Mouse (Mus musculus) olfactory bulb, adult 2 months (tissue): ENCODE data around the gene Abr. TPM values are rescaled to one million over a fixed set of nuclear protein-coding genes. Genes with fewer than 3 reads are reported as not detected.

Source experiments
- H3K27ac ChIP-seq: fragments of 200-500 bp; 2 replicates; pipeline ENCODE4 v1.5.1; 2012; ENCODE audit warnings: low read depth, low read length; ENCODE audit not compliant: insufficient read depth
- H3K4me1 ChIP-seq: fragments of 200-500 bp; 2 replicates; pipeline ENCODE4 v1.6.1; 2012; ENCODE audit warnings: low read length; ENCODE audit not compliant: control insufficient read depth, insufficient read depth
- H3K4me3 ChIP-seq: fragments of 200-500 bp; 2 replicates; pipeline ENCODE4 v1.5.1; 2012; ENCODE audit warnings: mild to moderate bottlenecking, low read depth, low read length, moderate library complexity; ENCODE audit not compliant: insufficient read depth
- CTCF ChIP-seq: fragments of 200-500 bp; IDR thresholded peaks from 2 replicates; pipeline ENCODE4 v1.5.1; 2012; ENCODE audit warnings: low read depth, mild to moderate bottlenecking, low read length, moderate library complexity; ENCODE audit not compliant: insufficient read depth
- POLR2A ChIP-seq: fragments of 200-500 bp; IDR thresholded peaks from 2 replicates; pipeline ENCODE4 v1.6.1; 2012; ENCODE audit warnings: mild to moderate bottlenecking, low read depth, low read length, moderate library complexity; ENCODE audit not compliant: insufficient read depth
- WGBS: fragments of 180-500 bp; shearing (Covaris S2); methylation state at CpG from one replicate; pipeline ENCODE4 v1.1.7; 2018; 5-methylcytosine and 5-hydroxymethylcytosine counted together
- polyA plus RNA-seq: library from polyadenylated mRNA; stranded (reverse); fragments of >200 nt; gene quantifications from 2 replicates; pipeline ENCODE4 v1.2.4, GENCODE M21; 2012; ENCODE audit warnings: low replicate concordance; ENCODE audit not compliant: missing spikeins, insufficient read depth, insufficient read length

Gene Abr
- polyA plus RNA-seq, 1 experiment = 244 TPM

GRCm38 (mm10) chr11:76427781-76428180, 194.3 kb downstream of the Abr start:
- Histone ChIP-seq H3K4me3 (no peak overlapping the region), H3K4me1 (peaks cover 52% of the 10 kb centered on the region), H3K27ac (peak overlapping the region; percentile 33; the same call in 1 of the 2 replicates)
- 19% methylated on average over 3 of the region's 3 CpGs for WGBS
- TF ChIP-seq POLR2A (no peak), CTCF (no peak)

GRCm38 (mm10) chr11:76425749-76426148, 196.4 kb downstream of the Abr start:
- H3K4me1 ChIP-seq = peaks cover 52% of the 10 kb centered on the region
- WGBS = 52% methylated on average over 6 of the region's 6 CpGs
- H3K4me3 ChIP-seq = no peak overlapping the region
- TF ChIP-seq CTCF (no peak), POLR2A (no peak)
- H3K27ac ChIP-seq = no peak overlapping the region

- WGBS = 38% methylated on average over 4 of the region's 4 CpGs
- peaks cover 24% of the 10 kb centered on the region for H3K4me1 ChIP-seq
- no peak for TF ChIP-seq POLR2A
- TF ChIP-seq CTCF = no peak
- H3K27ac ChIP-seq = no peak overlapping the region
- no peak overlapping the region for H3K4me3 ChIP-seq
Observed at GRCm38 (mm10) chr11:76420896-76421295, 201.2 kb downstream of the Abr start.

GRCm38 (mm10) chr11:76419179-76419578, 202.9 kb downstream of the Abr start:
- Histone ChIP-seq H3K4me3 (no peak overlapping the region), H3K4me1 (peaks cover 16% of the 10 kb centered on the region), H3K27ac (no peak overlapping the region)
- TF ChIP-seq POLR2A (no peak), CTCF (no peak)
- 67% methylated on average over 4 of the region's 4 CpGs for WGBS

GRCm38 (mm10) chr11:76418423-76418822, 203.7 kb downstream of the Abr start:
- Histone ChIP-seq H3K4me1 (peaks cover 16% of the 10 kb centered on the region), H3K4me3 (no peak overlapping the region), H3K27ac (no peak overlapping the region)
- TF ChIP-seq CTCF (no peak), POLR2A (no peak)
- 30% methylated on average over 8 of the region's 8 CpGs for WGBS

GRCm38 (mm10) chr11:76415985-76416384, 206.1 kb downstream of the Abr start:
- peaks cover 12% of the 10 kb centered on the region for H3K4me1 ChIP-seq
- TF ChIP-seq CTCF = no peak
- no peak for TF ChIP-seq POLR2A
- H3K4me3 ChIP-seq = no peak overlapping the region
- 39% methylated on average over 2 of the region's 2 CpGs for WGBS
- no peak overlapping the region for H3K27ac ChIP-seq

GRCm38 (mm10) chr11:76415001-76415400, 207.1 kb downstream of the Abr start:
- no peak overlapping the region for H3K27ac ChIP-seq
- H3K4me3 ChIP-seq = no peak overlapping the region
- peaks cover 10% of the 10 kb centered on the region for H3K4me1 ChIP-seq
- TF ChIP-seq CTCF = no peak
- TF ChIP-seq POLR2A = no peak
- 63% methylated on average over 4 of the region's 4 CpGs for WGBS

- 72% methylated on average over 4 of the region's 4 CpGs for WGBS
- no peak overlapping the region for H3K27ac ChIP-seq
- TF ChIP-seq CTCF (no peak), POLR2A (no peak)
- H3K4me3 ChIP-seq = no peak overlapping the region
- H3K4me1 ChIP-seq = no peaks in the 10 kb centered on the region; the same call in 1 of the 2 replicates
Observed at GRCm38 (mm10) chr11:76413202-76413601, 208.9 kb downstream of the Abr start.

GRCm38 (mm10) chr11:76410826-76411225, 211.3 kb downstream of the Abr start:
- Histone ChIP-seq H3K27ac (no peak overlapping the region), H3K4me3 (no peak overlapping the region), H3K4me1 (no peaks in the 10 kb centered on the region; the same call in 1 of the 2 replicates)
- TF ChIP-seq POLR2A (no peak), CTCF (no peak)
- 42% methylated on average over 12 of the region's 12 CpGs for WGBS

- H3K4me3 ChIP-seq = peak within 1 kb of the TSS; percentile 69
- under 1% methylated on average over 46 of the region's 46 CpGs for WGBS
- TF ChIP-seq POLR2A (peak; percentile 46; the same call in 1 of the 2 replicates), CTCF (peak; percentile 95)
- no peaks in the 10 kb centered on the region for H3K4me1 ChIP-seq
- H3K27ac ChIP-seq = peak within 1 kb of the TSS; percentile 89
Observed at GRCm38 (mm10) chr11:76406702-76407583, 215.2 kb downstream of the Abr start, which contains the start of gene Timm22. Timm22 (plus strand) TSS chr11:76406952.
